Mouse (Mus musculus) spleen, postnatal 10 days (tissue): ENCODE measurements around the gene Pawr.

Source experiments
- DNase-seq, 2 experiments: peaks; one replicate each; pipeline ENCODE4 v3.0.0; 2021 to 2022; ENCODE audit warnings: low spot score in 2 of 2

The Pawr gene

GRCm38 (mm10) chr10:108355392-108355775 lies 23.5 kb downstream of the Pawr start:
- DNase-seq: no peak

- no peak for DNase-seq
Measured at GRCm38 (mm10) chr10:108356601-108357187, 24.8 kb downstream of the Pawr start.

DNA sequence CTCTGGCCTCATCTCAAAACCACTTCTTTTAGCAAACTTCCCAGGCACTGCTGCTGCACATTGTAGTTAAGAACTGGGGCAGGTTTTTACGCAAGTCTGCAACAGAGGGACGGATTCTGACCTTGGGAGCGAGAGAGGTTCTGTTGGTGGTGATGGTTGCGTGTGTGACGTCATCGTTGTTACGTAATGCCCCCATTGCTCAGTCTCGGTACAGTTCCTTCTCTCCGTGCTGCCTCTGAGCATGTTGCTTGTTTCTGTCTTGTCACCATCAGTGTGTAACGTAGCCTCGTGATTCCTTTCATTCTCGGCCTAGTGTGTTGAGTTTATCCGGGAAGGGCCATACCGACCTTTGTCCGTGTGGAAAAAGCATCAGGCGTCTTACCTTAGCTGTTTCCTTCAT lies 28.1 kb downstream of the Pawr start:
- DNase-seq: no peak

GRCm38 (mm10) chr10:108360801-108361200 lies 28.9 kb downstream of the Pawr start:
- DNase-seq: no peak

DNA sequence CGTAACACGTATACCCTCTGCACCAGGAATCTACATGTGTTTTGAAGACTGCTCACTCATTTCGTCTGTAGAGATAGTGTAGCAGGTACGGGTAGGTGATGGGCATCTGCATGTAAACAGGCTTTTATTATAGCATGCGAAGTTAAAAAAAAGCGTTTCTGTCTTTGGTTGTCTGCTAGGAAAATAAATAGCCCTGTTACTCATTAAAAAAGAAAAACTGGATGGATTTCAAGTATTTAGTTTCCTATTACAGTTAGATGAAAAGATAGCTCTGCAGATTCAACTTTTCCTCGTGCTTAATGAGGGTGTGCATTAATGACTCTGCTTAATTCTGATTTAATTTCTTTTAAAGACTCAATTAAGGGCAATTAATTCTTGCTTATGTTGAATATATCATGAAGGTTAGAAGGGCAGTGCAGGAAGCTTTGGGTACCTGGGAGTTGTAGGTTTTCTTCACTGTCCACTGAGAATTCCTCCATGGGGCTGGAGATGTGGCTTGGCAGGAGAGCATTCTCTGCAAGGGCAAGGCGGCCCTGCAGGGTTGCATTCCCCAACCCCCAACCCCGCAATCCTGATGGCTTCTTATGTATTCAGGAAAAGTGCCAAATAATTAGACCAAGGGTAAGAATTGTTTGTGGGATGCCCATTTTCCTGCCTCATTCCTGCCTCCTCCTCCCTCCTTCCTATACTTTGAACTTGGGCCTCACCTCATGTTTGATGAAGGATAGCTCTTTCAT lies 29.7 kb downstream of the Pawr start:
- DNase-seq: no peak

DNA sequence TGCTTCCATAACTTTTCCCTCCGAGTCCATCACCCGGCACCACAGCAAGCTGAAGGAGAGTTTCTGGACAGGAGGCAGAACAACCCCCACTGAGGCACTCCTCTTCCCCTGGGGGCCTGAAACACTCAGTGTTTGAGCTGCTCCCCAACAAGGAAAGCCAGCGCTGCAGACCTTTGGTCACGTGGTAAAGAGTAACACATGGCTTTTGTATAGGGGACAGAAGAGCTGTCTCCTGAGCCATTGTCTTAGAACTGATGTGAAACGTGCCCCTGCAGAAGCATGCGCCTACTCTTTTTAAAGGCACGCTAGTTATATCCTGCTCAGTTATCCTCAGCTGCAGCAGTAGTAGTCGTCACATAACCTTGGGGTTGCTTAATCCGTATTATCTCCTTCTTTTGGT lies 32.0 kb downstream of the Pawr start:
- no peak for DNase-seq

- DNase-seq: no peak
Measured at GRCm38 (mm10) chr10:108364946-108365719, 33.2 kb downstream of the Pawr start.

DNA sequence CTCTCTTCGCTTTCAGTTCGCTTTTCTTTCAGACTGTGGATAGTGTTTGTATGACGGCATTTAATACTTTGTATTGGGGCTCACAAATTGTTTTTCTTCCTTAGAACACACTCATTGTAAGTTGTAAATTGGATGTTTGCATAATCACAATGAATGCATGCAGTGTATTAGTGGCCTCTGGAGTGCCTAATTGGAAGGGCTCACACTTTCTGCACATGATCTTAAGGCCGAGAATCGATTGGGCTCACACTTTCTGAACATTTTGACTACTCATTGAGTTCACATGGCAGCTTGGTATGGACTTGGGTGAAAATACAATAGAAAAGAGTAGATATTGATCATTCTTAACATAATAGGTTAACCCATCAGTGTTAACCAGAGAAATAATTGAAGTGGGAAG lies 34.3 kb downstream of the Pawr start:
- DNase-seq: no peak

GRCm38 (mm10) chr10:108368358-108368757 lies 36.4 kb downstream of the Pawr start:
- DNase-seq: no peak

- no peak for DNase-seq
Measured at GRCm38 (mm10) chr10:108372258-108372657, 40.3 kb downstream of the Pawr start.

DNA sequence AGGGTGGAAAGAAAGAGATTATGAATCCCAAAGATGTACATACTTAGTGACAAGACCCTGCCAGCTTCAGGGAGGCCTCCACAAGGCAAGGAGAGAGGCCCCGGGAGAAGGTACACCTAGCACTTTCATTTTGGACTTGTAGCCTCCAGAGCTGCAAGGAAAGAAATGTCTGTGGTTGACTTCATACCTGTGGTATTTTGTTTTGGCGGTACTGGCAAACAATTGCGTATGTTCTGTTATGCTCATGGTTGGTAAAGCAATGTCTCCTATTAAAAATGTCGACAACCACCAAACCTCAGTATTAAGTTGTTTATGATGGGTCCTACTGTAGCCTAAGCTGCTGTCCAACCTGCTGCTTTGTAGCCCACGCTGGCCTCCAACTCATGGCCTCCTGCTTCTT lies 40.9 kb downstream of the Pawr start:
- DNase-seq: no peak

DNA sequence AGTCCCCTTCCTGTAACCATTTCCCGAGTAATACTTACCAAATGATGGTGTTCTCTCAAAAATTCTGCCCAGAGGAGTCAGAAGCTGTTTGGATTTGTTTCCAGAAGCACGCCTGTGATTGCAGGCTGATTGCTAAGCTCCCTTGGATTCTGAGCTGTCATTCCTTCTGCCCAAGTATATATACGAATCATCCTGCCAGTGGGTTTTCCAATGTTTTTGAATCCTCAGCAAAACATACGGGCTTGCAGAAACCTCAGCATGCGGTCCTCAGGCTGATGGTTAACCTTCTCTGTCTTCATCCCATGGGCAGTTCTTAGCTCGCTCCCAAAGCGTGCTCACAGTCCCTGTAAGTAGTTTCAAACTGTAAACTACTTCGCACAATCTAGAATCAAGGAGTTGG lies 43.9 kb downstream of the Pawr start:
- DNase-seq: no peak

DNA sequence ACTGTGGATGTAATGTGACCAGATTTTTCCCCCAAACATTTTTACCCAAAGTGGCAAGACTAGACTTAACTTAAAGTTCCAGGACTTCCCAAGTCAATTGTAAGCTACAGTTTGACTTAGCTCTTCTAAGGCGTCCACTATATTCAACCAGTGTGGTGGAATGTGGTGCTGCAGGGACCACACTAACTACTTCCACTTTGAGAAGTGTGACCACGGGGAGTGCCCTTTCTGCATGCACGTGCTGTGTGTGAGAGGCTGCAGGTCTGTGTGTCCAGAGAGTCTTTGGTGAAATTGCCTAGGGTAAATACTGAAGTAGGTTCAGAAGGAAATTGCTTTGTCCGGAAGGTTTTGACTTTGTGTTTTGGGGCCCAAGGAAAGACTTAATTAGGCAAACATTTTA lies 44.4 kb downstream of the Pawr start:
- DNase-seq: no peak

- no peak for DNase-seq
Measured at GRCm38 (mm10) chr10:108377369-108377768, 45.4 kb downstream of the Pawr start.

DNA sequence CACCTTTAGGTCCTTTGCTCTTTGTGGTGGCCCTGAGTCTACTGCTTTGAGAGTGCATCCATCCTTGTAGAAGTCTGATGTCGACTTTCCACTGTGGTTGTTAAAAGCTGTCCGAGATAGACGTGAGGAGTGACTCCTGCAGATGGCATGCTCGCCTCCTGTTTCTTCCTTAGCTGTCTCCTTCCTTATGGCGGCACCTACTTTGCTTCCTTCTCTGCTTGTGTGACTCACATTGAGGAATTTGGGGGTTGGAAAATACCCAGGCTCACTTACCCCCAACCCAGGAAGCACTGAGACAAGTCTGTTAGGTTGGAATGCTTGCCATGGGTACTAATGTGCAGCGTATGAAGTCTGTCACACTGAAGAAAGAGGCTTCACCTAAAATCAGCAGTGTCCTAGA lies 46.1 kb downstream of the Pawr start:
- no peak for DNase-seq

- no peak for DNase-seq
Measured at GRCm38 (mm10) chr10:108378479-108378878, 46.6 kb downstream of the Pawr start.

GRCm38 (mm10) chr10:108380715-108381114 lies 48.8 kb downstream of the Pawr start:
- DNase-seq: no peak

DNA sequence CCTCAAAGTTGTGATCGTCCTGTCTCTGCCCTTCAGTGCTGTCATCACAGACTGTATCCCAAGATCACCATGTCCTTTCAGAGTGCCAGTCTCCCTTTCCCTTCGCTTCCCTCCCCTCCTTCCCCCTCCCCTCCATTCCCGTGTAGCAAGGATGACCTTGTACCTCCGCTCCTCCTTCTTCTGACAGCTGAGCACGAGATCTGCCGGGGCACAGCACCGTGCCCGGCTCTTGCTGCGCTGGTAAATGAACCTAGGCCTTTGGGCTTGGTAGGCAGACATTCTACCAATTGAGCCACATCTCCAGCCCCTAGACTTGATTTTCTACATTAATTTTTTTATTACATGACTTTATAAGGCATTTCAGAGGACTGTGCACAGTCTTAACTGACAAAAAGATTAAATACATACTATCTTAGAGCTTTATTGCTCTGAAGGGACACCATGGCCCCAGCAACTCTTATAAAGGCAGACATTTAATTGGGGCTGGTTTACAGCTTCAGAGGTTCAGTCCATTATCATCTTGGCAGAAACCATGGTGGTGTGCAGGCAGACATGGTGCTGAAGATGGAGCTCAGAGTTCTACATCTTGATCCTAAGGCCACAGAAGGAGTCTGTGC lies 52.3 kb downstream of the Pawr start:
- DNase-seq: no peak

DNA sequence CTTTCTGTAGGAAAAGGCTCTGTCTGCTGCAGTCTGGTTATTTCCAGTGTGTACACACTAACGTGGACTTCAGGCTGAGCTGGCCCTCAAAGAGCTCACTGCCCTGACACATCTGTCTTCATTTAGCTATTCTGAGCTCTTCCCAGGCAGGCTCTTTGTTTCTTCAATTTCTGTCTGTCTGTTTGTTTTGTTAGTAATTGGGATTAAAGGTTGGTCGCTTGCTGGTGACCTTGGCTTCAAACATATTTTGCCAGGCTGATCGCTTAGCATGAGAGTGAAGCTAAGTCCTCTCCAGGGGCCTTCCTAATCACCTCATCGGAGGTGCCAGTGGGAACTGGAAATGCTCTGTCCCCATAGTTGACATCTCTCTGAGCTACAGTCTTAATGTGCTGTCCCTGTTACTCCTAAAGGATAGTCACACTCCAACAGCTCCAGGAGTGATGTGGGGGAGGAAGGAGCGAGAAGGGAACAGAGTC lies 53.6 kb downstream of the Pawr start:
- no peak for DNase-seq

- DNase-seq: no peak
Measured at GRCm38 (mm10) chr10:108388410-108388915, 56.5 kb downstream of the Pawr start.

GRCm38 (mm10) chr10:108389178-108389926 lies 57.4 kb downstream of the Pawr start:
- no peak for DNase-seq

- DNase-seq: no peak
Measured at GRCm38 (mm10) chr10:108389927-108390287, 58.0 kb downstream of the Pawr start.
